Mouse (Mus musculus): ENCODE measurements around the gene Lnx1.

DNA sequence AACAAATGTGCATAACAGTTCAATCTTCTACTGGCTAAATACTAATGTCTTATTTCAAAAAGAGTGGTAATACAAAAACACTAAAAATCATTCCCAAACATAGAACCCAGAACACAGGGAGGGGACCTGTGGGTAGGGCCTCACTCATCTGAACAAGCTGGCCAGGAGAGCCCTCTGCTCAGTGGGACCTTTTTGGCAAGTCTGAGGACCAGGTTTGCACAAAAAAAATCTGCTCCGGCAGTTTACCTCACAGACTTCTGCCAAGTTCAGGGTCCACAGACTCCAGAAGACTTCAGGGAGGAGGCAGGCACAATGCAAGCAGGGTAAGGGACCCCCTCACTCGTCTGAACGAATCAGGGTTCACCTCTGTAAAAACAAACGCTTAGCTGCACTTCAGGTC, 42.9 kb downstream of the Lnx1 start:
- TF ChIP-seq CTCF (IDR thresholded peaks at IDR 0.05; ENCODE audit: borderline replicate concordance, insufficient read depth, low read length) (no peak), POLR2A (IDR thresholded peaks at IDR 0.05; ENCODE audit: low read depth, low read length) (no peak)

Data from embryonic fibroblast, embryonic 13.5 days (primary cell).